Mouse (Mus musculus) left cerebral cortex, postnatal 10 days (tissue): ENCODE data around the gene Atp1b1. TPM values are rescaled to one million over a fixed set of nuclear protein-coding genes. Genes with fewer than 3 reads are reported as not detected.

Source experiments
- DNase-seq, 2 experiments: peaks; one replicate each; pipeline ENCODE4 v3.0.0; 2021 to 2022; ENCODE audit warnings: low spot score in 2 of 2, mixed read lengths in 1 of 2; ENCODE audit errors: extremely low spot score in 1 of 2
- intact Hi-C: fragments of 180-260 bp; cut with DNase I; formaldehyde crosslinking; loops from one replicate; pipeline ENCODE4 v1.15.1; 2025
- total RNA-seq, 2 experiments: library from RNA; stranded (reverse); gene quantifications; 2 replicates each; pipeline ENCODE4 v1.2.3; 2021

Atp1b1 gene
- total RNA-seq: 1,000 to 10,000 TPM; 1,479 to 1,505 TPM

DNA sequence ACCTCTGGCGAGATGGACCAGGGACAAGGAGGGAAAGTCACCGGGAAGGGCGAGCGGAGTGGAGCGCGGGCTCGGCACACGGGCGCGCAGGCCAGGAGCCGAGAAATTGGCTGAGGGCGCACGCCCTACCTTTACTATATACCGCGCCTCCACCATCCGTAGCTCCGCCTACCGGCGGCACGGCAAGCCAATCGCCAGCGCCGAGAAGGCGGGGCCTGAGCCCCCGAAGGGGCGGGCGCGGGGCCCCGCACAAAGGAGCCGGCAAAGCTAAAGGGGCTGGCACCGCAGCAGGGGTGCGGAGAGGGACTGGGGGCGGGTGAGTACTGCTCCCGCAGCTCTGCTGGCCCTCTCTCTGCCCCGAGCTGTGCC lies at the start of gene Atp1b1:
Gene Atp1b1, minus strand, starts transcription at position 111 of the 369 bp plus-strand sequence.
- peak; percentile 88 to 92 for DNase-seq
- intact Hi-C loops: loop anchor here (5.0 to 10.0 kb wide), 5 partner anchors 119 to 664 kb away; no protein-coding TSS in a partner anchor

DNA sequence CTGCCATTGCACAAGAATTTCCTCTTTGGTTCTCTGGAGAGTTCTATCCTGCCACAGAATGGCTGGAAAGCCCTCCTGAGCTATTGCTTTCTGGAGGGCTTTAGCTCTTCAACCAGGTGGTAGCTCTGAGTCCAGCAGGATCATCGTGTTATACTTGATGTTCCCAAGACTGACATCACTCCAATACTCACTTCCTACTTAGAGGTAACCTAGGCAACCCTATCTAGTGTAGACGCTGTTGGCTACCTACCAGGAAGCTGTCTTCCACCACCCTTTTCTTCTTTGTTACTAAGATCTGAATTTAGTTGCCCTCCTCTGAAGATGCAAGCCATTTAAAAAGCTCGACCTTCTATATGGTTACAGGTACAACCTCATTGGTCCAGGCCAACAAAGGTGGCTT lies 46.9 kb upstream of the Atp1b1 start:
- intact Hi-C loops: no loop called here
- DNase-seq: no peak

GRCm38 (mm10) chr1:164503140-164503730 lies 45.1 kb upstream of the Atp1b1 start:
- no peak for DNase-seq
- intact Hi-C loops: no loop called here

DNA sequence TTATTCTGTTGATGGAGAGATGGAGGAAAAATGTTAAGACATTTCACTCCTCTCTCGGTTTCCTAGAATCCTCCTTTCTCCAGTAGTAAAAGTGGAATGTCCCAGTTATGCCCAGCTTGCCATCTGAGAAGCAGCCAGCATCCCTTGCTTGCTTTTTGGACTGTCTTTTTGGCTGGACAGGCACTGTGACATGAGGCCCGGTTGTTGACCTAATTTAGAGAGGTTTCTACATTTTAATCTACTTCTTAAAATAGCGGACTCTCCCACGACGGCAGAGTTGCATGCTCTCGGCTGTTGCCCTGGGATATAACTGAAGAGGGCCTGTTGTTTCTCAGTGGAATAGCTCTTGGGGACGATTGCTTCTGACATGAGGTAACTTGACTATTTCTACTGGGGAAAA lies 44.1 kb upstream of the Atp1b1 start:
- intact Hi-C loops: no loop called here
- DNase-seq: no peak

DNA sequence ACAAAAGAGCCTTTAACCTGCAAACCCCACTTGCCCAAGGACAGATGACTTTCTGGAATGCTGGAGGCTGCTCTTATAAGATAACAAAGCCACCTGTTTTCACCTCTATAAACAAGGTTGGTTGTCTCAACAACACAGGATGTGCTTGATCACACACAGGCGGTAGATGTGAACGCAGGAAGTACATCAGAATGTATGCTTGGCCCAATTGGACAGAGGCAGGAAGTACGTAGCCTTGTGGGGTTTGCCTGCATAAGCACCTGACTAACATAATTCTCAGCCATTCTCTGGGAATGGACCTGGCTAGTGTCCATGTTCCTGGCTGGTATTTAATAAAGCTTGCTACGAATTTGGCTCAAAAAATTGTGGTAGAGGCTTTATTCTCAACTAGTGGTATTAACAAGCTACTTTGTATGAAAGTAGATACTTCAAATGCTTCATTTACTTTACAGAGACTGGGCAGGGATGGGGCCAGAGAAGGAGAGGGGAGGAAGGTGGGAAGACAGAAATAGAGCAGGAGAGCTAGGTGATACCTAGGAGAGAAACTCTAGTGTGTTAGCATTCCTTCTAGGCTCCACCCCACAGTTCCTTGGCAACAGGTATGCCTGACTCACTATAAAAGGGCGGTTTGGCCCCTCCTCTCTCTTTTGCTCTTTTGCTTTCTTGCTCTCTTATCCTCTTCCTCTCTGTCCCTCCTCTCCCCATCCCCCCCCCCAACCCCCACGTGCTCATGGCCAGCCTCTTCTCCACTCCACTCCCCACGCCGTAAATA lies 36.8 kb upstream of the Atp1b1 start:
- intact Hi-C loops: no loop called here

DNA sequence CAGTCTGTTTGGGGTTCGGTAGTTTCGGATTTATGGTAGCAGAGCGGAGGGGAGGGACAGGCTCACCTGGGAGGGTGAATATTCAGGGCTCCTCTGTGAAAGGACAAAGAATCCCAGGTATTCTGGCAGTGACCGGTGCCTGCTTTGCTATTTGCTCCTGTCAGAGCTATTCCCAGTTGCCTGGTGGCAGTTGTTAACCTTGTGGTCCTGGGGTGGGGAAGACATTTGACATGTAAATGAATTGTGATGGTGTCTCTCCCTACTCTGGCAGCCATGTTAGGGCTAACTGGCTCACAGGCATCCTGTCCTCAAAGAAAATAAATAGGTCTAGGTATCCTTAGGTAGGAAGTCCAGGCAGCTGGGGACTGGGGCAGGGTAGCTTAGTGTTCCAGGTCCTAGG lies 36.1 kb upstream of the Atp1b1 start:
- intact Hi-C loops: no loop called here
- DNase-seq: no peak

More for the DNA sequence above, 36.8 kb upstream of the Atp1b1 start:
- no peak for DNase-seq

DNA sequence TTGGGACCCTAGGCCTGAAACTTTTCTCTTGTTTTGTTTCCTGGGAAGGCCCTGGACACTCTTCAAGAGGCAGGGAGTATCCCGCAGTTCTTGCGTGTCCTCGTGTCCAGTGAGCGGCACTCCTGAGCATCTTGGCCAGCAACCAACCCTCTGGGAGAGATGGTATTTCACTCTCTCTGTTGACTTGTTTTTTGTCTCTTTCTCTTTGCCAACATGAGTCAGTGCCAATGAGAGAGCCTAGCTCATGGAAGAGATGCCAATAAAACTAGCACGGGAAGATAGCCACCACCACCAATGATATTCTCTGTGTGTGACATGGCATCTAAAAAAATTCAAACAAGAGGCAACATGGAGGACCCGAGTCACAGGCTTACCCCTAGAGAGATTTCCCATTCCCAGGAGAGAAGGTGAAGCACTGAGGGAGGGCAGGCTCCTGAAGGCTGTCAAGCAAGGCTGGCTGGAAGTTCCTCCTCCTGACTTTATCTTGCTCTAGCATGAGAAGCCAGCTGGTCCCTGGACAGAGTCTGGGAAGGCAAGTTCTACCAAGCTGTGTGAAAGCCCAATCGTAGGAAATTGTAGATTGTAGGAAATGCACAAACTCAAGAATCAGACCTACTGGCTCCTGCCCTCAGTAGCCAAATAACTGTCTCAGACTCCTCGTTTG lies 35.0 kb upstream of the Atp1b1 start:
- DNase-seq: peak in 1 of 2 experiments; percentile 39
- intact Hi-C loops: no loop called here

DNA sequence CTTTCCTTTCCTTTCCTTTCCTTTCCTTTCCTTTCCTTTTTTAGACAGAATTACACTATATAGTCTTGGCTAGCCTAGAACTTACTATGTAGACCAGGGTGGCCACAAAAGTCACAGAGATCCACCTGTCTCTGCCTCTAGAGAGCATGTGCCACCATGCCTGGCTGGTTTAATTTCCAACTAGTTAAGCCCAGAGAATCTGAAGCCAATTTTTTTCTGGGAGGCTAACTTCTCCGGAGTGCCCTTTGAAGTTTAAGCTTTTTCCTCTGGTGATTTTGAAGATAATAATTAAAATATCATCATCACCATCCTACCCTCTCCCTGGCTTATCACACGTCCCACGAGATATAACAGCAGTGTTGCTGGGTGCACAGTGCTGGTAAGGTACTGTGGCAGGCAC lies 34.3 kb upstream of the Atp1b1 start:
- no peak for DNase-seq
- intact Hi-C loops: no loop called here

GRCm38 (mm10) chr1:164489961-164490594 lies 31.9 kb upstream of the Atp1b1 start:
- intact Hi-C loops: no loop called here
- DNase-seq: no peak

DNA sequence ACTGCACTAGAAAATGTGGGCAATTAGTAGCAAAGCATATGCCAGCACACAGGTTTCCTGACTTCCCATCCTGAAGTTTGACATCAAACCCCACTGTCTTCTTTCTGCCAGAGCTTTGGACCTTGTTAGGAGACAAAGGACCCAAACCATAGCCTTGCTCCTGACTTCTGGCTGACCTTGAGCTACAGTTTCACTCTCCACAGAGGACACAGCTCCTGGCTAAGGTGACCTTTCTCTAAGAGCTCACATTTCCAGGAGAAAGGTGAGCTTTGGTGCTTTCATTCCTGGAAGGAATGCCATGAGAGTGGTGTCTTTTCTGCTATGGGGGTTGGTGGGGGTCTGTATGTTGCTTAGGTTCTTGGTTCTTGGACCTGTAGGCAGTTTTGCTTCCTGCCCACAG lies 25.6 kb upstream of the Atp1b1 start:
- intact Hi-C loops: no loop called here
- no peak for DNase-seq

GRCm38 (mm10) chr1:164482833-164483232 lies 24.7 kb upstream of the Atp1b1 start:
- intact Hi-C loops: no loop called here
- DNase-seq: no peak

DNA sequence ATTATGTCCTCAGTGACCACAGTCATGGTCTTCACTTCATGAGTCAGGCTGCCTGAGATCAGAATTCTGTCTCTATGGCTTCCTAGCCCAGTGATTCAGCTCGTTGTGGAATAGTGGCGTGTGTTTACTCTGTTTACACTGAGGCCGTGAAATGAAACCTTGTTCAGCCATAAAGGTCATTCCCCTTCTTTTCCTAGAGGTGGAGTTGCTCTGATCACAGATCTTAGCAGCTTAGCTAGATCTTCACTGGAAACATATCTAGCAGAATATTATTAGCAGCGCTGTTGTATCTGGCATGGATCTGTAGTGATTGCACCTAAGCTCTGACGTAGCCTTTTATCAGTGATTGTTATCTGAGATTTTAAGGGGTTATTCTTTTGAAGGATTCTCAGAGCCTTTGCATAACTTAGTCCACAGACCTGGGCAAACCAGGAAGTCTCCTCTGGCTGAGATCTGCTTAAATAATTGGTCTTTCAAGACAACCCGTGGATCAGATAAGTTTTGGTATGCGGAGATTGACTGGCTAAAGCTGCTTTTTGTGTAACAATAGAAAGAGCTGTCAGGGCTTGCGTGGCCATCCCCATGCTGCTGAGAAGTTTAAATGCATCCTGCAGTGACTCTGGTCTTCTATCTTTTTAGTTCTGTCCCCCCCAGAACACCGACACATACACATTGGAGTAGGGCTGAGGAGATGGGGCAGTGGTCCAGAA lies 23.6 kb upstream of the Atp1b1 start:
- intact Hi-C loops: no loop called here
- no peak for DNase-seq

- no peak for DNase-seq
Measured at GRCm38 (mm10) chr1:164480755-164481644, 22.8 kb upstream of the Atp1b1 start.

GRCm38 (mm10) chr1:164475895-164476294 lies 17.7 kb upstream of the Atp1b1 start:
- intact Hi-C loops: no loop called here
- no peak for DNase-seq

More at GRCm38 (mm10) chr1:164480755-164481644, 22.8 kb upstream of the Atp1b1 start:
- intact Hi-C loops: no loop called here

- intact Hi-C loops: no loop called here
- no peak for DNase-seq
Measured at GRCm38 (mm10) chr1:164474778-164475511, 16.8 kb upstream of the Atp1b1 start.

- no peak for DNase-seq
- intact Hi-C loops: no loop called here
Measured at GRCm38 (mm10) chr1:164474310-164474709, 16.2 kb upstream of the Atp1b1 start.

- intact Hi-C loops: no loop called here
- DNase-seq: no peak
Measured at GRCm38 (mm10) chr1:164473398-164473797, 15.2 kb upstream of the Atp1b1 start.
